Mouse (Mus musculus) kidney, postnatal 14 days (tissue): ENCODE data around the gene Gm4788.
"Not testable (repeated sequence)": the region's sequence is repeated elsewhere in the genome, so short reads cannot be mapped to it uniquely, and the experiment has no call there.

Experiments used
- DNase-seq: peaks from one replicate; pipeline ENCODE4 v3.0.0; 2022; ENCODE audit warnings: mixed read lengths

The Gm4788 gene

GRCm38 (mm10) chr1:139781143-139781542 lies at the start of gene Gm4788:
Gene Gm4788, minus strand, starts transcription at chr1:139781243.
- DNase-seq: no peak

- no peak for DNase-seq
Measured at GRCm38 (mm10) chr1:139808594-139808993, 27.6 kb upstream of the Gm4788 start.

GRCm38 (mm10) chr1:139769913-139770312 lies 11.1 kb downstream of the Gm4788 start:
- DNase-seq: not testable (repeated sequence)

- not testable (repeated sequence) for DNase-seq
Measured at GRCm38 (mm10) chr1:139716681-139717080, 64.4 kb downstream of the Gm4788 start.

- not testable (repeated sequence) for DNase-seq
Measured at GRCm38 (mm10) chr1:139716249-139716648, 64.8 kb downstream of the Gm4788 start.

GRCm38 (mm10) chr1:139649921-139650320 lies 131.1 kb downstream of the Gm4788 start:
- DNase-seq: not testable (repeated sequence)
